Mouse (Mus musculus) myocyte (in vitro differentiated cells): ENCODE results near the gene Myo9a. TPM values are rescaled to one million over a fixed set of nuclear protein-coding genes. Genes with fewer than 3 reads are reported as not detected.

Experiments used
- H3K27me3 ChIP-seq: one replicate; pipeline ENCODE4 v1.6.1; 2011; ENCODE audit not compliant: control insufficient read depth, insufficient read depth, insufficient read length
- H3K36me3 ChIP-seq: one replicate; pipeline ENCODE4 v1.6.1; 2011; ENCODE audit not compliant: control insufficient read depth, insufficient read depth
- H3K4me2 ChIP-seq: one replicate; pipeline ENCODE4 v1.6.1; 2011; ENCODE audit warnings: low read depth, control low read depth
- H3K4me3 ChIP-seq: one replicate; pipeline ENCODE4 v1.5.1; 2011; ENCODE audit warnings: mild to moderate bottlenecking, control low read depth, moderate library complexity
- H3K79me2 ChIP-seq: one replicate; pipeline ENCODE4 v1.6.1; 2011; ENCODE audit not compliant: control insufficient read depth, insufficient read depth
- H3ac ChIP-seq: one replicate; pipeline ENCODE4 v1.6.1; 2011; ENCODE audit not compliant: control insufficient read depth, insufficient read length
- CEBPB ChIP-seq: IDR thresholded peaks from 2 replicates; pipeline ENCODE4 v1.6.1; 2011; ENCODE audit warnings: mild to moderate bottlenecking, moderate library complexity; ENCODE audit not compliant: poor library complexity, insufficient read depth, severe bottlenecking
- E2F4 ChIP-seq: IDR thresholded peaks from one replicate; pipeline ENCODE4 v1.6.1; 2011; ENCODE audit warnings: mild to moderate bottlenecking, control low read depth, moderate library complexity; ENCODE audit not compliant: insufficient read depth
- MAX ChIP-seq: IDR thresholded peaks from one replicate; pipeline ENCODE4 v1.6.1; 2011; ENCODE audit warnings: low read depth, mild to moderate bottlenecking, control low read depth
- MYOD1 ChIP-seq, 3 experiments: IDR thresholded peaks; one replicate each; pipeline ENCODE4 v1.6.1; 2011; ENCODE audit warnings: control low read depth in 2 of 3, low read depth in 2 of 3, mild to moderate bottlenecking in 2 of 3, moderate library complexity in 1 of 3; ENCODE audit not compliant: insufficient read length in 2 of 3, control insufficient read depth in 1 of 3
- MYOG ChIP-seq, 3 experiments: IDR thresholded peaks; one replicate each; pipeline ENCODE4 v1.6.1; 2011; ENCODE audit warnings: control low read depth in 2 of 3, low read depth in 2 of 3, mild to moderate bottlenecking in 2 of 3; ENCODE audit not compliant: insufficient read length in 2 of 3, control insufficient read depth in 1 of 3, insufficient read depth in 1 of 3
- POLR2A ChIP-seq: IDR thresholded peaks from one replicate; pipeline ENCODE4 v1.6.1; 2011; ENCODE audit warnings: low read depth, mild to moderate bottlenecking, control low read depth, moderate library complexity; ENCODE audit not compliant: insufficient read length
- POLR2AphosphoS2 ChIP-seq: IDR thresholded peaks from one replicate; pipeline ENCODE4 v1.6.1; 2011; ENCODE audit warnings: low read depth, control low read depth; ENCODE audit not compliant: insufficient read length
- REST ChIP-seq: IDR thresholded peaks from one replicate; pipeline ENCODE4 v1.6.1; 2011; ENCODE audit warnings: mild to moderate bottlenecking, control low read depth, moderate library complexity; ENCODE audit not compliant: insufficient read depth, insufficient read length
- SRF ChIP-seq: IDR thresholded peaks from one replicate; pipeline ENCODE4 v1.6.1; 2011; ENCODE audit warnings: low read depth; ENCODE audit not compliant: control insufficient read depth, insufficient read length
- TCF12 ChIP-seq: IDR thresholded peaks from one replicate; pipeline ENCODE4 v1.6.1; 2011; ENCODE audit warnings: mild to moderate bottlenecking, control low read depth; ENCODE audit not compliant: poor library complexity, insufficient read depth, severe bottlenecking
- TCF3 ChIP-seq: IDR thresholded peaks from one replicate; pipeline ENCODE4 v1.6.1; 2011; ENCODE audit warnings: low read depth, control low read depth; ENCODE audit not compliant: insufficient read length
- USF1 ChIP-seq: IDR thresholded peaks from one replicate; pipeline ENCODE4 v1.6.1; 2011; ENCODE audit warnings: low read depth, mild to moderate bottlenecking, control low read depth, moderate library complexity
- polyA plus RNA-seq: library from polyadenylated mRNA; unstranded; fragments of >200 nt; fragmentation: generic; extraction: Trizol; gene quantifications from one replicate; pipeline ENCODE4 v1.2.1, GENCODE M21; 2012; ENCODE audit warnings: missing spikeins

The Myo9a gene
- polyA plus RNA-seq, 1 experiment, result 3.5 TPM

DNA sequence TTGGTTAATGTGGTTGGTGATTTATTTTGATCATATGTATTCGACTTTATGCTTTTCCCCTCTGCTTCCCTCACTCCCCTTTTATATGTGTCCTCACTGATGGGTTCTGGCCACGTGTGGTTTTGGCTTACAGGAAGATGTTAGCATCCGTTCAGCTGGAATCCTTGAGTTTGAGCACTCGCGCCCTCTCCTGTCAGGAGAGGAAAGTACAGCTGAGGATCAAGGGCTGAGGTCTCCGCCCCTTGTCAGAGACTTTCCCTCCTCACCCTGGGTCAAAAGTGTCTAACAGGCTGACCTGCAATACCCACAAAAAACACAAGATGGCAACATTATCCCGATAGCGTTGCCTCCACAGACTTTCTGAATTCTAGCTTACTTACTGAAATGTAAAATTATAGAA is 208.6 kb downstream of the Myo9a start:
- TF ChIP-seq USF1 (peak; percentile 56), MYOD1 (IDR thresholded peaks at IDR 0.05; ENCODE audit: control insufficient read depth in 1 of 3, insufficient read length in 2 of 3, low read depth in 2 of 3) (no peak)
- no peaks in the 10 kb centered on the region for H3K27me3 ChIP-seq
- no peak overlapping the region for H3ac ChIP-seq
- H3K36me3 ChIP-seq, result no peaks in the 10 kb centered on the region
- no peaks in the 10 kb centered on the region for H3K79me2 ChIP-seq
- H3K4me3 ChIP-seq, result no peak overlapping the region
- no peak overlapping the region for H3K4me2 ChIP-seq

DNA sequence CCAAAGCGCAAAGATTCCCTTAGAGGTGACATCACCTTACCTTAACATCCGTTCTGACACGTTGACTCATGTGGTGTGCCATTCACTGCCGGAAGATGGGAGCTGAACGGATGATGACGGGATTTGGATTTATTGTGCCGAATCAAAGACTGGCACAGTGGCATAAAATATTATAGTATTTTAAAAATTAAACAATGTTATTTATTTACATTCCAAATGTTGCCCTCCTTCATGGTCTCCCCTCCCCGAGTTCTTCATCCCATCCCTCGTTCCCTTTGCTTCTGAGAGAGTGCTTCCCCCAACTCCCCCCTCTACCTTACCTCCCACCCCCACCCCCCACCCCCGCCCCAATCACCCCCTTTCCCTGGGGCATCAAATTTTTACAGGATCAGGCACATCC is 209.9 kb downstream of the Myo9a start, which contains the start of gene Nr2e3:
Nr2e3 (minus strand) TSS at position 101 of the 400 bp plus-strand sequence.
- H3K79me2 ChIP-seq, result no peaks in the 10 kb centered on the region
- H3K4me3 ChIP-seq, result no peak within 1 kb of the TSS
- H3ac ChIP-seq, result no peak within 1 kb of the TSS
- no peaks in the 10 kb centered on the region for H3K27me3 ChIP-seq
- TF ChIP-seq POLR2AphosphoS2, result no peak
- no peak for TF ChIP-seq SRF
- TF ChIP-seq TCF12, result no peak
- TF ChIP-seq USF1, result no peak
- TF ChIP-seq REST, result no peak
- no peak for TF ChIP-seq POLR2A
- no peak within 1 kb of the TSS for H3K4me2 ChIP-seq
- H3K36me3 ChIP-seq, result no peaks in the 10 kb centered on the region

DNA sequence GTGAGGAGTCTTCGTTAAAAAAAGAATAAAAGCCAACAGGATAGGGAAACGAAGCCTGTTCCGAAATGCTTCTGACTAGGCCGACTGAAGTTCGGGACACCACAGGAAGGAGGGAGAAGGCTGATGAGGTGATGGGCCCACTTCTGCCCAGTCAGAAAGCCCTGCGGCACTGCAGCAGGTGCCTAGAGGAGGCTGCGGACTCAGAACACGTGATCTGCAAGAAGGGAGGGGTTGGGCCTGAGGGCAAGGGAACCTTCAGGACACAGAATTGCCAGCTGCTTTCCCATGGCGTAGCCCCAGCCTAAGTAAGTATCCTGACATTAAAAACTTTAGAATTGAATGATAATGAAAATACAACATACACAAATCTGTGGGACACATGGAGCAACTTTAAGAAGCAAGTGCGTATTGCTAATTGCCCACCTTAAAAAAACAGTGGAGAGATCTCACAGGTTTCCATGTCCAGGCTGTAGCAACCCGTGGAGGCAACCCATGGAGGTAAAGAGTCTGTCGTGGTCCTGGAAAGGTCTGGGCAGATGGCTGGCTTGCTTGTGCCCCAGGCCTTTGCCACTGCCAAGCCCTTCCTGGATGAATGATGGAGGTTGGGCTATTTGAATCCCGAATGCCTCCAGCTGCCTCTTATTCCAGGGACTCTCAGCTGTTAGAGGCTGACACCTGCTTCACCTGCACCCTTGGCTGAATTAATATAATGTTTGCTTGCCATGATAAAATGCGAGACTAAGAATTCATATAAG is 210.7 kb downstream of the Myo9a start:
- no peak overlapping the region for H3K4me2 ChIP-seq
- TF ChIP-seq TCF12 (no peak), POLR2A (no peak), MYOG (IDR thresholded peaks at IDR 0.05; ENCODE audit: control insufficient read depth in 1 of 3, insufficient read depth in 1 of 3, insufficient read length in 2 of 3, low read depth in 2 of 3) (peak in 1 of 3 experiments; percentile 9), TCF3 (no peak), CEBPB (no peak)
- peaks cover 3% of the 10 kb centered on the region for H3K27me3 ChIP-seq
- no peak overlapping the region for H3K4me3 ChIP-seq
- H3K36me3 ChIP-seq, result no peaks in the 10 kb centered on the region
- H3ac ChIP-seq, result no peak overlapping the region
- H3K79me2 ChIP-seq, result no peaks in the 10 kb centered on the region

DNA sequence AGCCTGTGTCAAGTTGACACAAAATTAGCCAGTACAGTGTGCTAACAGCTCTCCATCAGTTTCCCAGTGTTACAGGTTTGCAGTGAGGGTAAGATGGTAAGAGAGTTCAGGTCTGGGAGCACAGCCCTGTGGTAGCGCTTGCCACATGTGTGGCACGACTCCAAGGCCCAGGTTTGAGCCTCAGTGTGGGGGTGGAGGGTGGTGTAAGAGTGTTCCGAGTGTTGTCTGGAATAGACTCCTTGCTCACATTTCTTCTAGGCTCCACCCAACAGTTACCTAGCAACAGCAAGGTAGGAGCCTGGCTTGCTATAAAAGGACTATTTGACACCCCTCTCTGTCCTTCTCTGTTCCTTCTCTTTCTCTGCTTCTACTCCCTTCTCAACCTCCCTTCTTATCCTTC is 213.7 kb downstream of the Myo9a start:
- no peaks in the 10 kb centered on the region for H3K36me3 ChIP-seq
- TF ChIP-seq POLR2AphosphoS2 (no peak), TCF12 (no peak), MYOG (IDR thresholded peaks at IDR 0.05; ENCODE audit: control insufficient read depth in 1 of 3, insufficient read depth in 1 of 3, insufficient read length in 2 of 3, low read depth in 2 of 3) (no peak), MAX (no peak), USF1 (no peak), MYOD1 (IDR thresholded peaks at IDR 0.05; ENCODE audit: control insufficient read depth in 1 of 3, insufficient read length in 2 of 3, low read depth in 2 of 3) (no peak), SRF (no peak), REST (no peak), E2F4 (no peak), CEBPB (no peak), POLR2A (no peak), TCF3 (no peak)
- no peak overlapping the region for H3K4me2 ChIP-seq
- no peak overlapping the region for H3ac ChIP-seq
- no peaks in the 10 kb centered on the region for H3K79me2 ChIP-seq
- H3K27me3 ChIP-seq, result peaks cover 9% of the 10 kb centered on the region
- H3K4me3 ChIP-seq, result no peak overlapping the region

DNA sequence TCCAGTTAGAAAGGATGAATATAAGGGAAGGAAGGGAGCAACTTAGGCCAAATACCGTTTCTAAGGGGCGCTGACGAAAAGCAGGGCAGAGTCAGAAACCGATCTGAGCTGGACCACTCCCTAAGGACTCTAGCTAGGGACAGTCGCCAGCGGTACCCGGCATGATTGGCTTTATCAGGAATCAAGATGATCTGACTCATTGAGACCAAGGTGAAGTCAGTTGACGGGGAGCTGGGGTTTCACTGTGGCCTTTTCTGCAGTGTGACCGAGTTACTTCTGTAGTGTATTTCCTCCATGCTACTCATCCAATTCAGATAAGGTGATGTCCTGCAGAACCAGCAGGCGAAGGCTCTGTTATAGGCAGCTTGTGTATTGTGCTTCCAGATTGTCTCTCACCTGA is 214.3 kb downstream of the Myo9a start:
- H3K4me2 ChIP-seq, result no peak overlapping the region
- H3K79me2 ChIP-seq, result no peaks in the 10 kb centered on the region
- peaks cover 9% of the 10 kb centered on the region for H3K27me3 ChIP-seq
- no peak overlapping the region for H3ac ChIP-seq
- TF ChIP-seq E2F4 (no peak), SRF (no peak), POLR2A (no peak), MYOD1 (IDR thresholded peaks at IDR 0.05; ENCODE audit: control insufficient read depth in 1 of 3, insufficient read length in 2 of 3, low read depth in 2 of 3) (no peak), USF1 (no peak), TCF12 (no peak), POLR2AphosphoS2 (no peak), TCF3 (no peak), MYOG (IDR thresholded peaks at IDR 0.05; ENCODE audit: control insufficient read depth in 1 of 3, insufficient read depth in 1 of 3, insufficient read length in 2 of 3, low read depth in 2 of 3) (no peak), REST (no peak), MAX (no peak), CEBPB (no peak)
- H3K36me3 ChIP-seq, result no peaks in the 10 kb centered on the region
- no peak overlapping the region for H3K4me3 ChIP-seq
